Mouse (Mus musculus) embryonic fibroblast, embryonic 13.5 days (primary cell): ENCODE data around the gene Gm28308. TPM values are rescaled to one million over a fixed set of nuclear protein-coding genes. Genes with fewer than 3 reads are reported as not detected.

Experiments
- H3K27ac ChIP-seq: 2 replicates; pipeline ENCODE4 v1.5.1; 2012; ENCODE audit warnings: low read length, control low read depth, inconsistent platforms; ENCODE audit not compliant: insufficient read depth
- H3K4me1 ChIP-seq: 2 replicates; pipeline ENCODE4 v1.6.1; 2011; ENCODE audit warnings: low read length; ENCODE audit not compliant: control insufficient read depth, insufficient read depth
- H3K4me3 ChIP-seq: 2 replicates; pipeline ENCODE4 v1.5.1; 2011; ENCODE audit warnings: mild to moderate bottlenecking, control low read depth, low read length; ENCODE audit not compliant: insufficient read depth
- CTCF ChIP-seq: IDR thresholded peaks from 2 replicates; pipeline ENCODE4 v1.5.1; 2011; ENCODE audit warnings: mild to moderate bottlenecking, control low read depth, low read length, moderate library complexity, borderline replicate concordance; ENCODE audit not compliant: insufficient read depth
- POLR2A ChIP-seq: IDR thresholded peaks from 2 replicates; pipeline ENCODE4 v1.6.1; 2011; ENCODE audit warnings: low read depth, mild to moderate bottlenecking, control low read depth, low read length, moderate library complexity
- polyA plus RNA-seq: library from polyadenylated mRNA; stranded (reverse); fragments of >200 nt; gene quantifications from 2 replicates; pipeline ENCODE4 v1.2.4, GENCODE M21; 2011; ENCODE audit warnings: low read depth; ENCODE audit not compliant: missing spikeins, insufficient read length

Gene Gm28308
- polyA plus RNA-seq, 1 experiment = not detected

GRCm38 (mm10) chr6:52178918-52179665, 34.0 kb downstream of the Gm28308 start:
- peak overlapping the region; percentile 45 for H3K4me3 ChIP-seq
- TF ChIP-seq CTCF (no peak), POLR2A (no peak)
- peak overlapping the region; percentile 68 for H3K27ac ChIP-seq
- peaks cover 2% of the 10 kb centered on the region; the same call in 1 of the 2 replicates for H3K4me1 ChIP-seq

- peaks cover 2% of the 10 kb centered on the region; the same call in 1 of the 2 replicates for H3K4me1 ChIP-seq
- TF ChIP-seq POLR2A = no peak
- TF ChIP-seq CTCF = no peak
- peak overlapping the region; percentile 48 for H3K4me3 ChIP-seq
- H3K27ac ChIP-seq = peak overlapping the region; percentile 68
Observed at GRCm38 (mm10) chr6:52177806-52178205, 35.3 kb downstream of the Gm28308 start.

GRCm38 (mm10) chr6:52177061-52177735, 35.9 kb downstream of the Gm28308 start, which contains the start of gene 5730596B20Rik:
Gene 5730596B20Rik, plus strand, starts transcription at chr6:52177498.
- Histone ChIP-seq H3K27ac (peak within 1 kb of the TSS; percentile 81), H3K4me3 (peak within 1 kb of the TSS; percentile 48), H3K4me1 (peaks cover 2% of the 10 kb centered on the region; the same call in 1 of the 2 replicates)
- TF ChIP-seq CTCF (no peak), POLR2A (peak; percentile 37; the same call in 1 of the 2 replicates)

- H3K27ac ChIP-seq = peak overlapping the region; percentile 81
- peak overlapping the region; percentile 48 for H3K4me3 ChIP-seq
- peaks cover 2% of the 10 kb centered on the region; the same call in 1 of the 2 replicates for H3K4me1 ChIP-seq
- no peak for TF ChIP-seq CTCF
- no peak for TF ChIP-seq POLR2A
Observed at GRCm38 (mm10) chr6:52176391-52176790, 36.7 kb downstream of the Gm28308 start.

- no peak for TF ChIP-seq CTCF
- TF ChIP-seq POLR2A = no peak
- Histone ChIP-seq H3K4me3 (peak overlapping the region; percentile 48), H3K4me1 (peaks cover 8% of the 10 kb centered on the region), H3K27ac (peak overlapping the region; percentile 81)
Observed at GRCm38 (mm10) chr6:52175864-52176263, 37.3 kb downstream of the Gm28308 start.

- Histone ChIP-seq H3K4me1 (peaks cover 8% of the 10 kb centered on the region), H3K4me3 (peak overlapping the region; percentile 48), H3K27ac (peak overlapping the region; percentile 39)
- TF ChIP-seq POLR2A = no peak
- no peak for TF ChIP-seq CTCF
Observed at GRCm38 (mm10) chr6:52174968-52175751, 38.0 kb downstream of the Gm28308 start.

- Histone ChIP-seq H3K4me1 (peaks cover 8% of the 10 kb centered on the region), H3K4me3 (no peak overlapping the region), H3K27ac (peak overlapping the region; percentile 90; the same call in 1 of the 2 replicates)
- TF ChIP-seq CTCF = no peak
- no peak for TF ChIP-seq POLR2A
Observed at GRCm38 (mm10) chr6:52173648-52174047, 39.5 kb downstream of the Gm28308 start.

GRCm38 (mm10) chr6:52172501-52172900, 40.6 kb downstream of the Gm28308 start:
- peak overlapping the region; percentile 20 for H3K4me3 ChIP-seq
- TF ChIP-seq POLR2A (peak; percentile 55), CTCF (no peak)
- H3K27ac ChIP-seq = peak overlapping the region; percentile 90; the same call in 1 of the 2 replicates
- peaks cover 8% of the 10 kb centered on the region for H3K4me1 ChIP-seq

- Histone ChIP-seq H3K4me3 (no peak overlapping the region), H3K4me1 (peaks cover 8% of the 10 kb centered on the region), H3K27ac (peak overlapping the region; percentile 66)
- no peak for TF ChIP-seq CTCF
- no peak for TF ChIP-seq POLR2A
Observed at GRCm38 (mm10) chr6:52171938-52172337, 41.2 kb downstream of the Gm28308 start.
